Mouse (Mus musculus): ENCODE data around the gene Ppp2r2d. TPM values are rescaled to one million over a fixed set of nuclear protein-coding genes. Genes with fewer than 3 reads are reported as not detected.

Ppp2r2d gene
- total and polyA plus RNA-seq, 3 experiments: 14.9 to 38.4 (median 27.5) TPM

DNA sequence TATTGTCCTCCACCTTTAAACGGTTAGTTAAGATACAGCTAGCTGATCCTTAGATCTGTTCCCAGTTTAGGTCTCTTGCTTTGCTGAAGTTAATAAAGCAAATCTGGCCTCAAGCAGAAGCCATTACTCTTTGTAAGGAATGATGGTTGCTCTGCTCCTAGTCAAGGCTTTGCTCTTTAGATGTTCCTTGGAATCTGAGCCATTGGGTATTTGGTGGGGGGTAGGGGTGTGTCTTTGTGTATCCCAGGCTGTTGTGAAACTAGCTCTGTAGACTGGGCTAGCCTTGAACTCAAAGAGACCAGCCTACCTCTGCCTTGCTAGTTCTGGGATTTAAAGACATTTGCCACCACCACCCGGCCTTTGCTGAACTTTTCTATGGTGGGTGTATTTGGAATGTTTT lies 8.3 kb downstream of the Ppp2r2d start:
- Histone ChIP-seq H3K27me3 (ENCODE audit: insufficient read depth, low read length) (no peaks in the 10 kb centered on the region), H3K9me3 (replicated peaks) (no peaks in the 10 kb centered on the region), H3K4me1 (ENCODE audit: insufficient read depth, low read depth, low read length) (peaks cover 31% of the 10 kb centered on the region), H3K4me3 (ENCODE audit: low read depth, low read length) (no peak overlapping the region), H3K36me3 (replicated peaks) (peaks cover 78% of the 10 kb centered on the region)
- DNase-seq (ENCODE audit: low spot score) (no peak), ATAC-seq (ENCODE audit: extremely low read depth, insufficient number of reproducible peaks, low FRiP score, poor library complexity, severe bottlenecking) (no peak)
- TF ChIP-seq GATA2 (IDR thresholded peaks at IDR 0.05; ENCODE audit: borderline replicate concordance, low read depth, low read length) (no peak), GATA1 (IDR thresholded peaks at IDR 0.05; ENCODE audit: borderline replicate concordance, low read length) (no peak), CTCF (IDR thresholded peaks at IDR 0.05; ENCODE audit: low read depth, low read length) (no peak), TAL1 (conservative IDR thresholded peaks at IDR 0.05; ENCODE audit: low read depth, low read length) (no peak), POLR2AphosphoS5 (IDR thresholded peaks at IDR 0.05; ENCODE audit: insufficient replicate concordance, low read depth, low read length) (no peak)

GRCm38 (mm10) chr7:138856670-138857069 lies 10.8 kb downstream of the Ppp2r2d start:
- no peak overlapping the region for H3K4me3 ChIP-seq (ENCODE audit: low read depth, low read length)
- ATAC-seq (ENCODE audit: extremely low read depth, insufficient number of reproducible peaks, low FRiP score, poor library complexity, severe bottlenecking): no peak
- no peak for DNase-seq (ENCODE audit: low spot score)
- TF ChIP-seq GATA1 (IDR thresholded peaks at IDR 0.05; ENCODE audit: borderline replicate concordance, low read length): no peak
- TF ChIP-seq POLR2AphosphoS5 (IDR thresholded peaks at IDR 0.05; ENCODE audit: insufficient replicate concordance, low read depth, low read length): no peak
- no peak for TF ChIP-seq GATA2 (IDR thresholded peaks at IDR 0.05; ENCODE audit: borderline replicate concordance, low read depth, low read length)
- no peak for TF ChIP-seq TAL1 (conservative IDR thresholded peaks at IDR 0.05; ENCODE audit: low read depth, low read length)
- TF ChIP-seq CTCF (IDR thresholded peaks at IDR 0.05; ENCODE audit: low read depth, low read length): no peak
- peaks cover 18% of the 10 kb centered on the region for H3K4me1 ChIP-seq (ENCODE audit: insufficient read depth, low read depth, low read length)
- no peaks in the 10 kb centered on the region for H3K9me3 ChIP-seq (replicated peaks)
- no peaks in the 10 kb centered on the region for H3K27me3 ChIP-seq (ENCODE audit: insufficient read depth, low read length)
- peaks cover 78% of the 10 kb centered on the region for H3K36me3 ChIP-seq (replicated peaks)

DNA sequence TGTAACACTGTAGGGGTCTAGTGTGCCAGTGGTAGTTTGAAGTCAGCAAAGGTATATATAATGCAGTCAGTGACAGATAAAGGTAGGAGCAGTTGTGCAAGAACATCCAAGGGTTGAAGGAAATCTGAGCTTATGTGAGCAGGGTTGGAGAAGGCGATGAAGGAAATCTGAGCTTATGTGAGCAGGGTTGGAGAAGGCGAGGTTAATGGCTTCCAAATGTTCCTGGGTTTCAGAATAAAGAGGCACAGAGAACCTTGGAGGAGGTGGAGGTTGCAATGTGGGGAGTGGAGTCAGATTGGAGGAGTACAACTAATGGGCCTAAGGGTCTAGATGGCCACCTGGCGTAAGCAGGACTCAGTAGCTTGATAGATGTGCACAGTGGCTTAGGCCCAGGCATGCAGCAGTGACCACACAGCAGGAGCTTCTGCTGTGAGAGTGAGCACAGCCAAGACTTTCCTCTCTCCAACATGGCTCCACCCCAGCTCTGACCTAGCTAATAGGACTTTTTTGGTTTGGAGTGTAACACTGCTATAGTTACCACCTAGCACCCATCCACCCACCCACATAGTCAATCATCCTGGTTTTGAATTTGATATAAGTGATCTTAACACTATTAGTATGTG lies 18.2 kb downstream of the Ppp2r2d start:
- Histone ChIP-seq H3K27me3 (ENCODE audit: insufficient read depth, low read length) (no peaks in the 10 kb centered on the region), H3K9me3 (replicated peaks) (no peaks in the 10 kb centered on the region), H3K36me3 (replicated peaks) (peaks cover 73% of the 10 kb centered on the region), H3K4me1 (ENCODE audit: insufficient read depth, low read depth, low read length) (peaks cover 12% of the 10 kb centered on the region), H3K4me3 (ENCODE audit: low read depth, low read length) (no peak overlapping the region)
- no peak for TF ChIP-seq CTCF (IDR thresholded peaks at IDR 0.05; ENCODE audit: low read depth, low read length)
- TF ChIP-seq GATA2 (IDR thresholded peaks at IDR 0.05; ENCODE audit: borderline replicate concordance, low read depth, low read length): no peak
- TF ChIP-seq GATA1 (IDR thresholded peaks at IDR 0.05; ENCODE audit: borderline replicate concordance, low read length): no peak
- TF ChIP-seq TAL1 (conservative IDR thresholded peaks at IDR 0.05; ENCODE audit: low read depth, low read length): no peak
- TF ChIP-seq POLR2AphosphoS5 (IDR thresholded peaks at IDR 0.05; ENCODE audit: insufficient replicate concordance, low read depth, low read length): no peak
- no peak for DNase-seq (ENCODE audit: low spot score)
- ATAC-seq (ENCODE audit: extremely low read depth, insufficient number of reproducible peaks, low FRiP score, poor library complexity, severe bottlenecking): no peak

DNA sequence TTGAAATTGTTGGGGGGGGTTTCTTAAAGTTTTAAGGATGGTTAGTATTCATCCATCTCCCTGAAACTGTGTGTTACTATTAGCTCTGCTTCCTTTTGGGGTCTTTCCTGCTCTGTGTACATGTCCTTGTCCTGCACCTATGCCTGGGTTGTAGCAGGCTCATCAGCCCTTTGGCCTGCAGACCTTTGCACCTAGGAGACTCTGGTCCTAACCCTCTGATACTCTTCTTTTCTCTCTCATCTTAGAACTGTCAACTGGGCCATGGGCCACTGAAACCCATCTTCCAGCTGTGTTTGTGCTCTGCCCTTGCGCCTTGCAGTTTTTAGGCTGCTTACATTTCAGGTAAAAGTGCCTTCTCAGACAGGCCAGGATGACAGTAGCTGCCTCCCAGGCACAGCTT lies 18.9 kb downstream of the Ppp2r2d start:
- Histone ChIP-seq H3K27me3 (ENCODE audit: insufficient read depth, low read length) (no peaks in the 10 kb centered on the region), H3K36me3 (replicated peaks) (peaks cover 74% of the 10 kb centered on the region), H3K4me1 (ENCODE audit: insufficient read depth, low read depth, low read length) (peaks cover 12% of the 10 kb centered on the region), H3K9me3 (replicated peaks) (no peaks in the 10 kb centered on the region), H3K4me3 (ENCODE audit: low read depth, low read length) (no peak overlapping the region)
- DNase-seq (ENCODE audit: low spot score): no peak
- ATAC-seq (ENCODE audit: extremely low read depth, insufficient number of reproducible peaks, low FRiP score, poor library complexity, severe bottlenecking): no peak
- no peak for TF ChIP-seq GATA2 (IDR thresholded peaks at IDR 0.05; ENCODE audit: borderline replicate concordance, low read depth, low read length)
- no peak for TF ChIP-seq CTCF (IDR thresholded peaks at IDR 0.05; ENCODE audit: low read depth, low read length)
- no peak for TF ChIP-seq GATA1 (IDR thresholded peaks at IDR 0.05; ENCODE audit: borderline replicate concordance, low read length)
- no peak for TF ChIP-seq TAL1 (conservative IDR thresholded peaks at IDR 0.05; ENCODE audit: low read depth, low read length)
- no peak for TF ChIP-seq POLR2AphosphoS5 (IDR thresholded peaks at IDR 0.05; ENCODE audit: insufficient replicate concordance, low read depth, low read length)

- no peaks in the 10 kb centered on the region for H3K9me3 ChIP-seq (replicated peaks)
- ATAC-seq (ENCODE audit: extremely low read depth, insufficient number of reproducible peaks, low FRiP score, poor library complexity, severe bottlenecking) (peak; percentile 22; the same call in 1 of the 2 replicates), DNase-seq (ENCODE audit: low spot score) (no peak)
- H3K4me3 ChIP-seq (ENCODE audit: low read depth, low read length): no peak overlapping the region
- peaks cover 81% of the 10 kb centered on the region for H3K36me3 ChIP-seq (replicated peaks)
- H3K4me1 ChIP-seq (ENCODE audit: insufficient read depth, low read depth, low read length): peaks cover 12% of the 10 kb centered on the region
- TF ChIP-seq TAL1 (conservative IDR thresholded peaks at IDR 0.05; ENCODE audit: low read depth, low read length): no peak
- no peak for TF ChIP-seq GATA2 (IDR thresholded peaks at IDR 0.05; ENCODE audit: borderline replicate concordance, low read depth, low read length)
- no peak for TF ChIP-seq POLR2AphosphoS5 (IDR thresholded peaks at IDR 0.05; ENCODE audit: insufficient replicate concordance, low read depth, low read length)
- no peak for TF ChIP-seq GATA1 (IDR thresholded peaks at IDR 0.05; ENCODE audit: borderline replicate concordance, low read length)
- no peak for TF ChIP-seq CTCF (IDR thresholded peaks at IDR 0.05; ENCODE audit: low read depth, low read length)
- no peaks in the 10 kb centered on the region for H3K27me3 ChIP-seq (ENCODE audit: insufficient read depth, low read length)
These were observed 21.4 kb downstream of the Ppp2r2d start for GRCm38 (mm10) chr7:138867286-138867685.

DNA sequence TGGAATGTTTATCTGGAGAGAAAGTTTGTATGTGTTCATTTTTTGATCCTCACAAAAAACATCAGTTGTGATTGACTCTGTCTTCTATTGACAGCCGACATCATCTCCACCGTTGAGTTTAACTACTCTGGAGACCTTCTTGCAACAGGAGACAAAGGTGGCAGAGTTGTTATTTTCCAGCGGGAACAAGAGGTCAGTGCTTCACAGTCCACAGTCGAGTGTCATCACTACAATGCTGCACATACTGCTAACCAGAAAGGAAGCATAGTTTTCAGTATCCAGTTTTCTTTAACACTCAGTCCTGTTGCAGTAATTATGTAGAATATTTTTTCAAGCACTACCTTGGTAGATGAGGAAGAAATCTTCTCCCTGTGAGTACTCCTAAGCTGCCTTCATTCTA lies 22.4 kb downstream of the Ppp2r2d start:
- Histone ChIP-seq H3K9me3 (replicated peaks) (no peaks in the 10 kb centered on the region), H3K36me3 (replicated peaks) (peaks cover 85% of the 10 kb centered on the region), H3K27me3 (ENCODE audit: insufficient read depth, low read length) (no peaks in the 10 kb centered on the region), H3K4me1 (ENCODE audit: insufficient read depth, low read depth, low read length) (peaks cover 12% of the 10 kb centered on the region), H3K4me3 (ENCODE audit: low read depth, low read length) (no peak overlapping the region)
- TF ChIP-seq GATA1 (IDR thresholded peaks at IDR 0.05; ENCODE audit: borderline replicate concordance, low read length): no peak
- TF ChIP-seq GATA2 (IDR thresholded peaks at IDR 0.05; ENCODE audit: borderline replicate concordance, low read depth, low read length): no peak
- no peak for TF ChIP-seq POLR2AphosphoS5 (IDR thresholded peaks at IDR 0.05; ENCODE audit: insufficient replicate concordance, low read depth, low read length)
- no peak for TF ChIP-seq TAL1 (conservative IDR thresholded peaks at IDR 0.05; ENCODE audit: low read depth, low read length)
- no peak for TF ChIP-seq CTCF (IDR thresholded peaks at IDR 0.05; ENCODE audit: low read depth, low read length)
- ATAC-seq (ENCODE audit: extremely low read depth, insufficient number of reproducible peaks, low FRiP score, poor library complexity, severe bottlenecking) (no peak), DNase-seq (ENCODE audit: low spot score) (no peak)

Data from G1E (cell line).